Mouse (Mus musculus) heart, postnatal 4 days (tissue): ENCODE measurements around the gene Nhlrc4. TPM values are rescaled to one million over a fixed set of nuclear protein-coding genes. Genes with fewer than 3 reads are reported as not detected.
A peak's percentile ranks its signal among the peaks of the same experiment; 100 is the strongest.

ENCODE experiments used
- DNase-seq: peaks from one replicate; pipeline ENCODE4 v3.0.0; 2021
- total RNA-seq, 2 experiments: library from RNA; stranded (reverse); gene quantifications; 2 replicates each; pipeline ENCODE4 v1.2.3; 2021

Nhlrc4 gene
- total RNA-seq, 2 experiments from 2014 or later = not detected

- no peak for DNase-seq
Observed at GRCm38 (mm10) chr17:25958771-25959494, 14.2 kb upstream of the Nhlrc4 start.

GRCm38 (mm10) chr17:25957586-25958051 lies 12.9 kb upstream of the Nhlrc4 start:
- no peak for DNase-seq

- no peak for DNase-seq
Observed at GRCm38 (mm10) chr17:25956631-25957030, 11.9 kb upstream of the Nhlrc4 start.

- DNase-seq = no peak
Observed at GRCm38 (mm10) chr17:25956201-25956600, 11.4 kb upstream of the Nhlrc4 start.

GRCm38 (mm10) chr17:25955736-25956135 lies 11.0 kb upstream of the Nhlrc4 start:
- no peak for DNase-seq

GRCm38 (mm10) chr17:25954671-25955070 lies 9.9 kb upstream of the Nhlrc4 start:
- no peak for DNase-seq

- DNase-seq = no peak
Observed at GRCm38 (mm10) chr17:25953161-25953560, 8.4 kb upstream of the Nhlrc4 start.

GRCm38 (mm10) chr17:25951803-25952623 lies 7.3 kb upstream of the Nhlrc4 start, which contains the start of gene A930017K11Rik:
A930017K11Rik (minus strand) TSS chr17:25952565.
- no peak for DNase-seq

GRCm38 (mm10) chr17:25951225-25951802 lies 6.6 kb upstream of the Nhlrc4 start:
- peak; percentile 23 for DNase-seq

GRCm38 (mm10) chr17:25950706-25951105 lies 5.9 kb upstream of the Nhlrc4 start:
- no peak for DNase-seq

- DNase-seq = no peak
Observed at GRCm38 (mm10) chr17:25949981-25950380, 5.2 kb upstream of the Nhlrc4 start.

- DNase-seq = no peak
Observed at GRCm38 (mm10) chr17:25948051-25948450, 3.3 kb upstream of the Nhlrc4 start.

- no peak for DNase-seq
Observed at GRCm38 (mm10) chr17:25947576-25947975, 2.8 kb upstream of the Nhlrc4 start.

- DNase-seq = no peak
Observed at GRCm38 (mm10) chr17:25946891-25947290, 2.1 kb upstream of the Nhlrc4 start.

GRCm38 (mm10) chr17:25946349-25946748 lies 1.6 kb upstream of the Nhlrc4 start:
- DNase-seq = no peak

- no peak for DNase-seq
Observed at GRCm38 (mm10) chr17:25945517-25946155, 875 bp upstream of the Nhlrc4 start.

GRCm38 (mm10) chr17:25943769-25944168 lies 992 bp downstream of the Nhlrc4 start:
- DNase-seq = no peak

GRCm38 (mm10) chr17:25943221-25943620 lies 1.5 kb downstream of the Nhlrc4 start:
- no peak for DNase-seq

- no peak for DNase-seq
Observed at GRCm38 (mm10) chr17:25942597-25943151, 2.1 kb downstream of the Nhlrc4 start.

- peak; percentile 87 for DNase-seq
Observed at GRCm38 (mm10) chr17:25941511-25942241, 3.1 kb downstream of the Nhlrc4 start.

GRCm38 (mm10) chr17:25934526-25934925 lies 10.2 kb downstream of the Nhlrc4 start:
- no peak for DNase-seq

- DNase-seq = peak; percentile 52
Observed at GRCm38 (mm10) chr17:25925348-25925747, 19.4 kb downstream of the Nhlrc4 start.
